Mouse (Mus musculus): ENCODE results near the gene Arl1. TPM values are rescaled to one million over a fixed set of nuclear protein-coding genes. Genes with fewer than 3 reads are reported as not detected.
A peak's percentile ranks its signal among the peaks of the same experiment; 100 is the strongest.
"Not testable (repeated sequence)": the region's sequence is repeated elsewhere in the genome, so short reads cannot be mapped to it uniquely, and the experiment has no call there.

The Arl1 gene
- polyA plus RNA-seq, 1 experiment from 2014 or later: 145 TPM

GRCm38 (mm10) chr10:88725343-88725742, 5.3 kb upstream of the Arl1 start:
- H3K36me3 ChIP-seq: no peaks in the 10 kb centered on the region
- no peak overlapping the region for H3K4me3 ChIP-seq
- H3K4me1 ChIP-seq: peaks cover 2% of the 10 kb centered on the region
- WGBS: 62% methylated on average over 2 of the region's 2 CpGs
- no peak overlapping the region for H3K9ac ChIP-seq
- no peak overlapping the region for H3K4me2 ChIP-seq (replicated peaks)
- H3K27ac ChIP-seq: no peak overlapping the region
- no peaks in the 10 kb centered on the region for H3K27me3 ChIP-seq (replicated peaks)
- ATAC-seq (ENCODE audit: low FRiP score, low read depth): no peak
- H3K9me3 ChIP-seq: no peaks in the 10 kb centered on the region

- Histone ChIP-seq H3K4me2 (replicated peaks) (no peak overlapping the region), H3K36me3 (no peaks in the 10 kb centered on the region), H3K4me1 (peaks cover 8% of the 10 kb centered on the region), H3K27me3 (replicated peaks) (no peaks in the 10 kb centered on the region), H3K4me3 (no peak overlapping the region), H3K9me3 (no peaks in the 10 kb centered on the region), H3K27ac (no peak overlapping the region), H3K9ac (no peak overlapping the region)
- 75% methylated on average over 1 of the region's 1 CpGs for WGBS
- no peak for ATAC-seq (ENCODE audit: low FRiP score, low read depth)
These were observed 3.5 kb upstream of the Arl1 start for GRCm38 (mm10) chr10:88727128-88727527.

GRCm38 (mm10) chr10:88728166-88728565, 2.5 kb upstream of the Arl1 start:
- Histone ChIP-seq H3K27me3 (replicated peaks) (no peaks in the 10 kb centered on the region), H3K4me2 (replicated peaks) (no peak overlapping the region), H3K9me3 (no peaks in the 10 kb centered on the region), H3K4me1 (peaks cover 12% of the 10 kb centered on the region), H3K4me3 (no peak overlapping the region), H3K27ac (no peak overlapping the region), H3K36me3 (no peaks in the 10 kb centered on the region), H3K9ac (no peak overlapping the region)
- 76% methylated on average over 8 of the region's 8 CpGs for WGBS
- ATAC-seq (ENCODE audit: low FRiP score, low read depth): no peak

- H3K27me3 ChIP-seq (replicated peaks): no peaks in the 10 kb centered on the region
- peak overlapping the region; percentile 89 for H3K9ac ChIP-seq
- H3K4me2 ChIP-seq (replicated peaks): peak overlapping the region; percentile 94
- ATAC-seq (ENCODE audit: low FRiP score, low read depth): peak; percentile 30
- peak overlapping the region; percentile 90 for H3K4me3 ChIP-seq
- H3K9me3 ChIP-seq: no peaks in the 10 kb centered on the region
- 0 out of 2 replicates have a peak, but pooled peaks cover 6% of the 10 kb centered on the region for H3K36me3 ChIP-seq
- WGBS: 2% methylated on average over 61 of the region's 61 CpGs
- peaks cover 12% of the 10 kb centered on the region for H3K4me1 ChIP-seq
- H3K27ac ChIP-seq: no peak overlapping the region
These were observed 1.0 kb downstream of the Arl1 start for GRCm38 (mm10) chr10:88731496-88732308.

- Histone ChIP-seq H3K4me3 (peak overlapping the region; percentile 90), H3K27ac (no peak overlapping the region)
- no peak for ATAC-seq (ENCODE audit: low FRiP score, low read depth)
These were observed 1.6 kb downstream of the Arl1 start for GRCm38 (mm10) chr10:88732309-88732622.

GRCm38 (mm10) chr10:88739074-88739473, 8.4 kb downstream of the Arl1 start:
- 96% methylated on average over 8 of the region's 8 CpGs for WGBS
- H3K27ac ChIP-seq; H3K9me3 ChIP-seq; H3K4me3 ChIP-seq; H3K4me2 ChIP-seq (replicated peaks); H3K4me1 ChIP-seq; H3K27me3 ChIP-seq (replicated peaks); H3K9ac ChIP-seq; ATAC-seq (ENCODE audit: low FRiP score, low read depth): not testable (repeated sequence)
- peaks cover 45% of the 10 kb centered on the region for H3K36me3 ChIP-seq

More at GRCm38 (mm10) chr10:88732309-88732622, 1.6 kb downstream of the Arl1 start:
- H3K27me3 ChIP-seq (replicated peaks): no peaks in the 10 kb centered on the region
- peaks cover 11% of the 10 kb centered on the region for H3K36me3 ChIP-seq
- peak overlapping the region; percentile 89; the same call in 1 of the 2 replicates for H3K9ac ChIP-seq
- 15% methylated on average over 6 of the region's 6 CpGs for WGBS
- peak overlapping the region; percentile 94 for H3K4me2 ChIP-seq (replicated peaks)
- no peaks in the 10 kb centered on the region for H3K9me3 ChIP-seq
- H3K4me1 ChIP-seq: peaks cover 12% of the 10 kb centered on the region

- H3K27me3 ChIP-seq (replicated peaks): no peaks in the 10 kb centered on the region
- H3K4me1 ChIP-seq: no peaks in the 10 kb centered on the region
- H3K36me3 ChIP-seq: peaks cover 52% of the 10 kb centered on the region
- H3K9ac ChIP-seq: no peak overlapping the region
- H3K9me3 ChIP-seq: no peaks in the 10 kb centered on the region
- no peak overlapping the region for H3K27ac ChIP-seq
- no peak for ATAC-seq (ENCODE audit: low FRiP score, low read depth)
- no peak overlapping the region for H3K4me2 ChIP-seq (replicated peaks)
- no peak overlapping the region for H3K4me3 ChIP-seq
- WGBS: 89% methylated on average over 1 of the region's 1 CpGs
These were observed 9.2 kb downstream of the Arl1 start for GRCm38 (mm10) chr10:88739818-88740217.

GRCm38 (mm10) chr10:88740781-88741180, 10.1 kb downstream of the Arl1 start:
- no peaks in the 10 kb centered on the region for H3K9me3 ChIP-seq
- peaks cover 58% of the 10 kb centered on the region for H3K36me3 ChIP-seq
- WGBS: 96% methylated on average over 5 of the region's 5 CpGs
- no peaks in the 10 kb centered on the region for H3K4me1 ChIP-seq
- no peaks in the 10 kb centered on the region for H3K27me3 ChIP-seq (replicated peaks)
- no peak overlapping the region for H3K27ac ChIP-seq
- ATAC-seq (ENCODE audit: low FRiP score, low read depth): no peak
- no peak overlapping the region for H3K4me2 ChIP-seq (replicated peaks)
- H3K4me3 ChIP-seq: no peak overlapping the region
- no peak overlapping the region for H3K9ac ChIP-seq

GRCm38 (mm10) chr10:88741426-88741825, 10.8 kb downstream of the Arl1 start:
- 100% methylated on average over 2 of the region's 2 CpGs for WGBS

GRCm38 (mm10) chr10:88761524-88762212, 31.0 kb downstream of the Arl1 start:
- H3K9me3 ChIP-seq: no peaks in the 10 kb centered on the region
- no peak overlapping the region for H3K4me2 ChIP-seq (replicated peaks)
- WGBS: 94% methylated on average over 13 of the region's 13 CpGs
- no peak overlapping the region for H3K4me3 ChIP-seq
- no peak overlapping the region for H3K27ac ChIP-seq
- H3K27me3 ChIP-seq (replicated peaks): no peaks in the 10 kb centered on the region
- no peak for ATAC-seq (ENCODE audit: low FRiP score, low read depth)
- no peaks in the 10 kb centered on the region for H3K4me1 ChIP-seq
- H3K9ac ChIP-seq: no peak overlapping the region
- peaks cover 63% of the 10 kb centered on the region for H3K36me3 ChIP-seq

More at GRCm38 (mm10) chr10:88741426-88741825, 10.8 kb downstream of the Arl1 start:
- no peaks in the 10 kb centered on the region for H3K27me3 ChIP-seq (replicated peaks)
- no peaks in the 10 kb centered on the region for H3K4me1 ChIP-seq
- ATAC-seq (ENCODE audit: low FRiP score, low read depth): no peak
- H3K27ac ChIP-seq: no peak overlapping the region
- H3K9ac ChIP-seq: no peak overlapping the region
- peaks cover 56% of the 10 kb centered on the region for H3K36me3 ChIP-seq
- H3K4me2 ChIP-seq (replicated peaks): no peak overlapping the region
- no peaks in the 10 kb centered on the region for H3K9me3 ChIP-seq
- no peak overlapping the region for H3K4me3 ChIP-seq

- H3K27me3 ChIP-seq (replicated peaks): no peaks in the 10 kb centered on the region
- no peak overlapping the region for H3K27ac ChIP-seq
- H3K9me3 ChIP-seq: no peaks in the 10 kb centered on the region
- no peak overlapping the region for H3K4me2 ChIP-seq (replicated peaks)
- peaks cover 65% of the 10 kb centered on the region for H3K36me3 ChIP-seq
- H3K4me1 ChIP-seq: no peaks in the 10 kb centered on the region
- no peak overlapping the region for H3K4me3 ChIP-seq
- no peak for ATAC-seq (ENCODE audit: low FRiP score, low read depth)
- WGBS: 92% methylated on average over 15 of the region's 15 CpGs
- H3K9ac ChIP-seq: no peak overlapping the region
These were observed 34.9 kb downstream of the Arl1 start for GRCm38 (mm10) chr10:88765431-88766142.

GRCm38 (mm10) chr10:88768961-88769360, 38.3 kb downstream of the Arl1 start:
- Histone ChIP-seq H3K4me3 (no peak overlapping the region), H3K9ac (no peak overlapping the region), H3K36me3 (peaks cover 75% of the 10 kb centered on the region), H3K4me1 (no peaks in the 10 kb centered on the region), H3K9me3 (no peaks in the 10 kb centered on the region), H3K27me3 (replicated peaks) (no peaks in the 10 kb centered on the region), H3K27ac (no peak overlapping the region), H3K4me2 (replicated peaks) (no peak overlapping the region)
- 94% methylated on average over 5 of the region's 5 CpGs for WGBS
- no peak for ATAC-seq (ENCODE audit: low FRiP score, low read depth)
